Mouse (Mus musculus) limb, embryonic 11.5 days (tissue): ENCODE results near the gene Rinl. TPM values are rescaled to one million over a fixed set of nuclear protein-coding genes. Genes with fewer than 3 reads are reported as not detected.

Source experiments
- ATAC-seq: fragments of 200-750 bp; cut with Nextera tagmentation; 2 replicates; pipeline ENCODE4 v1.8.0; 2017; ENCODE audit warnings: low read depth; ENCODE audit not compliant: insufficient number of reproducible peaks, low FRiP score, low TSS enrichment
- DNase-seq: peaks from one replicate; pipeline ENCODE4 v3.0.0-alpha.2; 2015; ENCODE audit warnings: low spot score
- H3K27ac ChIP-seq: fragments of 300-500 bp; sonication (generic); replicated peaks from 2 replicates; pipeline ENCODE4 v1.5.1; 2014; ENCODE audit warnings: low read depth, mild to moderate bottlenecking, low read length
- H3K27me3 ChIP-seq: fragments of 300-500 bp; sonication (generic); 2 replicates; pipeline ENCODE4 v1.6.1; 2014; ENCODE audit warnings: mild to moderate bottlenecking, low read length, mixed read lengths; ENCODE audit not compliant: control insufficient read depth, insufficient read depth
- H3K36me3 ChIP-seq: fragments of 300-500 bp; sonication (generic); 2 replicates; pipeline ENCODE4 v1.6.1; 2014; ENCODE audit warnings: mild to moderate bottlenecking, low read length, moderate library complexity, mixed read lengths; ENCODE audit not compliant: control insufficient read depth, insufficient read depth
- H3K4me1 ChIP-seq: fragments of 300-500 bp; sonication (generic); 2 replicates; pipeline ENCODE4 v1.6.1; 2014; ENCODE audit warnings: low read length, mixed read lengths; ENCODE audit not compliant: control insufficient read depth, insufficient read depth
- H3K4me2 ChIP-seq: fragments of 300-500 bp; sonication (generic); 2 replicates; pipeline ENCODE4 v1.6.1; 2014; ENCODE audit warnings: low read depth, mild to moderate bottlenecking, moderate library complexity; ENCODE audit not compliant: severe bottlenecking
- H3K4me3 ChIP-seq: fragments of 300-500 bp; sonication (generic); 2 replicates; pipeline ENCODE4 v1.5.1; 2014; ENCODE audit warnings: low read depth, low read length
- H3K9ac ChIP-seq: fragments of 300-500 bp; sonication (generic); 2 replicates; pipeline ENCODE4 v1.6.1; 2014; ENCODE audit warnings: mild to moderate bottlenecking, low read length
- H3K9me3 ChIP-seq: fragments of 300-500 bp; sonication (generic); 2 replicates; pipeline ENCODE4 v1.6.1; 2016; ENCODE audit warnings: low read length; ENCODE audit not compliant: control insufficient read depth
- WGBS: fragments of 180-500 bp; shearing (Covaris S2); extraction: QIAGEN DNeasy Blood & Tissue Kit; methylation state at CpG from one replicate; pipeline ENCODE4 v1.1.7; 2014; 5-methylcytosine and 5-hydroxymethylcytosine counted together
- polyA plus RNA-seq: library from polyadenylated mRNA; unstranded; fragments of >200 nt; fragmentation: Nextera tagmentation; extraction: Ambion mirVana; gene quantifications from 2 replicates; pipeline ENCODE4 v1.2.1, GENCODE M21; 2014

Rinl gene
- polyA plus RNA-seq: 2.0 and 3.2 TPM in 2 replicates

- WGBS: 51% methylated on average over 5 of the region's 5 CpGs
- H3K4me1 ChIP-seq: peaks cover 18% of the 10 kb centered on the region
- H3K9ac ChIP-seq: no peak within 1 kb of the TSS
- DNase-seq (no peak), ATAC-seq (no peak)
- no peaks in the 10 kb centered on the region; the same call in none of the 2 replicates for H3K36me3 ChIP-seq
- no peaks in the 10 kb centered on the region for H3K9me3 ChIP-seq
- H3K27ac ChIP-seq: peak within 1 kb of the TSS; percentile 33; the same call in 1 of the 2 replicates
- H3K4me3 ChIP-seq: no peak within 1 kb of the TSS
- H3K4me2 ChIP-seq: no peak within 1 kb of the TSS
- no peaks in the 10 kb centered on the region for H3K27me3 ChIP-seq
These were observed at the start of gene Rinl for GRCm38 (mm10) chr7:28788307-28789195. Gene Rinl, plus strand, starts transcription at chr7:28788969.

GRCm38 (mm10) chr7:28739829-28740228 is 48.9 kb upstream of the Rinl start:
- Histone ChIP-seq H3K4me2 (no peak overlapping the region), H3K4me1 (0 out of 2 replicates have a peak, but pooled peaks cover 7% of the 10 kb centered on the region), H3K36me3 (peaks cover 15% of the 10 kb centered on the region), H3K27ac (no peak overlapping the region), H3K9ac (no peak overlapping the region), H3K27me3 (no peaks in the 10 kb centered on the region), H3K9me3 (no peaks in the 10 kb centered on the region), H3K4me3 (no peak overlapping the region)
- 93% methylated on average over 21 of the region's 21 CpGs for WGBS
- ATAC-seq (no peak), DNase-seq (no peak)

DNA sequence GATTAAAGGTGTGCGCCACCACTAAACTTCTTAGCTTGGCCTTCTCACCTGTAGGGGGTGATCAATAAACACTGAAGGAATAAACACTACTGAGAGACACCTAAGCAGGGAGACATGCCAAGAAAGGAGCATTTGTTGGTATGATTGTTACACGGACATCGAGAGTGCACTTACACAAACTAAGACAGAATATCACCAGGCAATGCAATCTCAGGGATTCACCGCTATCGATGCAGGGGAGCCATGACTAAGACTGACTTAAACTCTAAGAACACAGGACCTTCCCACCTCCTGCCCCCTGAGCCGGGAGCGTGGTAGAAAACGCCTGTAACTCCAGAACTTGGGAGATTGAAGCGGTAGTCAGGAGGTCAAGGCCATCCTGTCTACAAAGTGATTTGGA is 47.8 kb upstream of the Rinl start:
- H3K27ac ChIP-seq: no peak overlapping the region
- peak overlapping the region; percentile 91 for H3K4me2 ChIP-seq
- no peaks in the 10 kb centered on the region for H3K27me3 ChIP-seq
- H3K9me3 ChIP-seq: no peaks in the 10 kb centered on the region
- H3K36me3 ChIP-seq: peaks cover 15% of the 10 kb centered on the region
- H3K4me1 ChIP-seq: 0 out of 2 replicates have a peak, but pooled peaks cover 7% of the 10 kb centered on the region
- ATAC-seq: no peak
- 40% methylated on average over 9 of the region's 9 CpGs for WGBS
- DNase-seq: no peak
- peak overlapping the region; percentile 76 for H3K4me3 ChIP-seq
- H3K9ac ChIP-seq: peak overlapping the region; percentile 81

DNA sequence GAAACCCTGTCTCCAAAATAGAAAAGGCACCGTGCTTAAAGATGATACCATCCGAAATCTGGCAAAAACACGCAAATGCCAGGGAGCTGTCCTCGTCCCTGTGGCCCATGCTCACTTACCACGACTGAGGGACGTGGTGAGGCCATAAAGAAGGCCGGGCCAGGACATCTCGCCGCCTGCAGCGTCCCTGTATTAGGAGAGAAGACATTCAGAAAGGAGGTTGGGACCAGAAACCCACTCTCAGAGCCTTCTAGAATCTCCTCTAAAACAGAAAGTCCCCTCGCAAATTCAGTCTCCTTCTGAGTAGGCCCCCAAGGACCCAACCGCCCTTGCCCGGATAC is 47.4 kb upstream of the Rinl start:
- Histone ChIP-seq H3K27ac (no peak overlapping the region), H3K9ac (peak overlapping the region; percentile 81), H3K4me1 (0 out of 2 replicates have a peak, but pooled peaks cover 7% of the 10 kb centered on the region), H3K9me3 (no peaks in the 10 kb centered on the region), H3K36me3 (peaks cover 15% of the 10 kb centered on the region), H3K4me2 (peak overlapping the region; percentile 91), H3K4me3 (peak overlapping the region; percentile 76), H3K27me3 (no peaks in the 10 kb centered on the region)
- ATAC-seq (no peak), DNase-seq (no peak)
- WGBS: 2% methylated on average over 13 of the region's 13 CpGs

GRCm38 (mm10) chr7:28741709-28742438 is 46.9 kb upstream of the Rinl start, which contains the start of the genes Mrps12 and Sars2:
Gene Mrps12, minus strand, starts transcription at chr7:28741820.
Gene Sars2, plus strand, starts transcription at chr7:28741992.
- DNase-seq: peak; percentile 97
- H3K4me2 ChIP-seq: peak within 1 kb of the TSS; percentile 91
- H3K4me3 ChIP-seq: peak within 1 kb of the TSS; percentile 76
- H3K27ac ChIP-seq: 0 out of 2 replicates have a peak within 1 kb of the TSS, but pooled peaks have one; percentile 48
- 0 out of 2 replicates have a peak, but pooled peaks cover 7% of the 10 kb centered on the region for H3K4me1 ChIP-seq
- under 1% methylated on average over 39 of the region's 39 CpGs for WGBS
- no peaks in the 10 kb centered on the region for H3K9me3 ChIP-seq
- ATAC-seq: peak; percentile 95
- H3K27me3 ChIP-seq: no peaks in the 10 kb centered on the region
- H3K36me3 ChIP-seq: peaks cover 15% of the 10 kb centered on the region
- H3K9ac ChIP-seq: peak within 1 kb of the TSS; percentile 81

GRCm38 (mm10) chr7:28749935-28750334 is 38.8 kb upstream of the Rinl start:
- no peaks in the 10 kb centered on the region for H3K27me3 ChIP-seq
- no peak overlapping the region for H3K9ac ChIP-seq
- DNase-seq: no peak
- no peak overlapping the region for H3K27ac ChIP-seq
- 97% methylated on average over 7 of the region's 7 CpGs for WGBS
- H3K9me3 ChIP-seq: no peaks in the 10 kb centered on the region
- peaks cover 7% of the 10 kb centered on the region for H3K36me3 ChIP-seq
- no peak for ATAC-seq
- H3K4me3 ChIP-seq: no peak overlapping the region
- H3K4me1 ChIP-seq: no peaks in the 10 kb centered on the region
- H3K4me2 ChIP-seq: no peak overlapping the region

- Histone ChIP-seq H3K4me3 (0 out of 2 replicates have a peak within 1 kb of the TSS, but pooled peaks have one; percentile 1), H3K4me2 (peak within 1 kb of the TSS; percentile 19)
- DNase-seq: no peak
These were observed 32.7 kb upstream of the Rinl start, which contains the start of gene Ccer2 for GRCm38 (mm10) chr7:28756079-28756478. Gene Ccer2, plus strand, starts transcription at chr7:28756174.

GRCm38 (mm10) chr7:28758623-28759022 is 30.1 kb upstream of the Rinl start:
- no peak overlapping the region for H3K4me2 ChIP-seq
- no peak overlapping the region for H3K9ac ChIP-seq
- ATAC-seq: no peak
- H3K27ac ChIP-seq: no peak overlapping the region
- no peaks in the 10 kb centered on the region for H3K9me3 ChIP-seq
- no peak for DNase-seq
- no peak overlapping the region for H3K4me3 ChIP-seq
- H3K4me1 ChIP-seq: no peaks in the 10 kb centered on the region
- 85% methylated on average over 13 of the region's 13 CpGs for WGBS
- peaks cover 11% of the 10 kb centered on the region for H3K27me3 ChIP-seq
- H3K36me3 ChIP-seq: peaks cover 23% of the 10 kb centered on the region

More at GRCm38 (mm10) chr7:28756079-28756478, 32.7 kb upstream of the Rinl start, which contains the start of gene Ccer2:
- peaks cover 17% of the 10 kb centered on the region for H3K36me3 ChIP-seq
- H3K4me1 ChIP-seq: no peaks in the 10 kb centered on the region
- no peak within 1 kb of the TSS; the same call in 1 of the 2 replicates for H3K9ac ChIP-seq
- H3K27ac ChIP-seq: no peak within 1 kb of the TSS
- 3% methylated on average over 17 of the region's 17 CpGs for WGBS
- peaks cover 11% of the 10 kb centered on the region for H3K27me3 ChIP-seq
- ATAC-seq: peak; percentile 31
- H3K9me3 ChIP-seq: no peaks in the 10 kb centered on the region
